Mouse (Mus musculus): ENCODE measurements around the gene Aph1c. TPM values are rescaled to one million over a fixed set of nuclear protein-coding genes. Genes with fewer than 3 reads are reported as not detected.
"Not testable (repeated sequence)": the region's sequence is repeated elsewhere in the genome, so short reads cannot be mapped to it uniquely, and the experiment has no call there.

Gene Aph1c
- polyA plus RNA-seq, 1 experiment, result 1.1 TPM

DNA sequence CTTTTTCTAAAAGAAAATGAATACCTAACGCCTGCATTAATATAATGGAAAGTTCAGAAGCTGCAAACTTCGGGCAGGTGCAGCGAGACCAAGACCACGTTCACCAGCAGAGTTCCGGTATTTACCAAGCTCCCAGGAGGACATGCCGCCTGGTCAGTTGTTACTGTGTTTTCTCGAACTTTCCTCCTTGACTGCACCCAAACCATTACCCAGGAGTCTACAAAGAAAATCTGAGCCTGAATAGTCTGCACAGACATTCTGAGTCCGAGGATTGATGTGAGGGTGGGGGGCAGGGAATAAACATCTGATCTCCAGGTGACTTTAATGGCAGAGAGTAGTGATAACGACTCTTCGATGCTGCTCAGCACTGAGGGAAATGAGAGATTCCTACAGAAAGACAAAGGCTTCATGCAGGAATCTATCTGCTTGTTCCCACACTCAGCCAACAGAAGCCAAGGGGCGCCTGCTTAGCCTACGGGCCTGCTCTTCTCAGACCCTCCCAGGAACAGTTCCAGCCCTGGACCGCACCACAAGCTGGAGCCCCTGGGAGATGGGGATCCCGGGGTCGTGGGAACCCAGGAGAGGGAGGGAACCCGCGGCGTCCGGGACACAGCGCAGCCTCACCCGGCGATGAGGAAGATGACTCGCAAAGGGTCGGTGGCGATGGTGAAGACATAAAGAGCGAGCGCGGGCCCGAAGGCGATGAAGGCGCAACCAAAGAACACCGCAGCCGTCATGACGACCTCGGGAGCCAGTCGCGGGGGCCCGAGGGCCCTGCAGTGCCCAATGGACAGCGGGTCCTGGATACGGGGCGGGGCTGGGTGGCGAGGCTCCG lies 39.7 kb downstream of the Aph1c start:
- Histone ChIP-seq H3K27ac (ENCODE audit: control insufficient read depth, insufficient read depth, low read length) (no peak overlapping the region), H3K36me3 (ENCODE audit: control insufficient read depth, insufficient read depth, low read length) (no peaks in the 10 kb centered on the region), H3K27me3 (ENCODE audit: control insufficient read depth, insufficient read depth, low read length) (no peaks in the 10 kb centered on the region), H3K4me3 (ENCODE audit: control insufficient read depth, insufficient read depth, low read length) (peak overlapping the region; percentile 77), H3K4me1 (replicated peaks; ENCODE audit: control insufficient read depth, insufficient read depth, low read length) (0 out of 2 replicates have a peak, but pooled peaks cover 4% of the 10 kb centered on the region)
- WGBS, result 9% methylated on average over 43 of the region's 43 CpGs
- DNase-seq, result no peak
- TF ChIP-seq CTCF (IDR thresholded peaks at IDR 0.05; ENCODE audit: borderline replicate concordance, control insufficient read depth, extremely low read depth, insufficient read depth, low read length, poor library complexity), result no peak

DNA sequence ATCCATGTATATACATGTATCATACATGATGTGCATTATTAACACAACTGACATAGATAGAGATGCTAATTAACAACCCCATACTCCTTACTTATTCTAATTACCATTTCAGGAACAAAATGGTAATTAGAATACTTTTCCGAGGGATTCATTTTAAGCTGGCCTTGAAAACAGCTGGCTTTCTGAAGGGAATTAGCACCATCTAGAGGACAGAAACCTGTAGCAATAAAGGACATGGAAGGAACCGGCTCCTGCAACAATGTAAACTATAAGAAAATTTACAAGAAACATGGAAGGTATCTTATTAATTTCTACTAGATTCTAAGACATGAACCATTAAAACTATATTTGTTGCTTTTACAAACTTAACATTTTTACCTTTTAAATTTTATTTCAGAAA lies 46.7 kb downstream of the Aph1c start:
- Histone ChIP-seq H3K36me3 (ENCODE audit: control insufficient read depth, insufficient read depth, low read length) (no peaks in the 10 kb centered on the region), H3K27ac (ENCODE audit: control insufficient read depth, insufficient read depth, low read length) (no peak overlapping the region), H3K4me1 (replicated peaks; ENCODE audit: control insufficient read depth, insufficient read depth, low read length) (no peaks in the 10 kb centered on the region), H3K27me3 (ENCODE audit: control insufficient read depth, insufficient read depth, low read length) (no peaks in the 10 kb centered on the region), H3K4me3 (ENCODE audit: control insufficient read depth, insufficient read depth, low read length) (no peak overlapping the region)
- peak; percentile 16 for DNase-seq
- 27% methylated on average over 2 of the region's 2 CpGs for WGBS
- no peak for TF ChIP-seq CTCF (IDR thresholded peaks at IDR 0.05; ENCODE audit: borderline replicate concordance, control insufficient read depth, extremely low read depth, insufficient read depth, low read length, poor library complexity)
- no peak for TF ChIP-seq POLR2A (IDR thresholded peaks at IDR 0.05; ENCODE audit: control insufficient read depth, extremely low read depth, insufficient read depth, low read length, poor library complexity)

DNA sequence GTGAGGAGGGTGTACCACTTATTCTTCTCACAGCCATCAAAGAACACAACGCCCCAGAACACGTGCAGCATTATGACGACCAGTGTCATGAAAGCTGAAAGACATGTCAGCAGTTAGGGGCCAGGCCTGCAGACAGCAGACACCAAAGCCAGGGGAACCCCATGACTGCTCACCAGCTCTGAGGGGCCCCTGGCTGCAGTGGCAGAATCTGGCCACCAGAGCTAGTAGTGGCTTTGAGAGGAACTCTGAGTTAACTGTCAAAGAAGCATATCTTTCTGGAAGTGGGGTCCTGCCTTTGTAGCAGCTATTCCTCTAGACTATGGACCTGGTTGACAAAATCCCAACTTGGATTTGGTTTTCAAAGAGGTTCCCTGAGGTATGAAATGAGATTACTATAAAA lies 50.0 kb downstream of the Aph1c start:
- not testable (repeated sequence) for H3K27ac ChIP-seq (ENCODE audit: control insufficient read depth, insufficient read depth, low read length); H3K36me3 ChIP-seq (ENCODE audit: control insufficient read depth, insufficient read depth, low read length); H3K4me1 ChIP-seq (replicated peaks; ENCODE audit: control insufficient read depth, insufficient read depth, low read length); H3K4me3 ChIP-seq (ENCODE audit: control insufficient read depth, insufficient read depth, low read length); H3K27me3 ChIP-seq (ENCODE audit: control insufficient read depth, insufficient read depth, low read length)
- 66% methylated on average over 2 of the region's 3 CpGs for WGBS
- DNase-seq, result peak; percentile 33

- Histone ChIP-seq H3K27me3 (ENCODE audit: control insufficient read depth, insufficient read depth, low read length) (no peaks in the 10 kb centered on the region), H3K4me1 (replicated peaks; ENCODE audit: control insufficient read depth, insufficient read depth, low read length) (no peaks in the 10 kb centered on the region), H3K36me3 (ENCODE audit: control insufficient read depth, insufficient read depth, low read length) (no peaks in the 10 kb centered on the region), H3K27ac (ENCODE audit: control insufficient read depth, insufficient read depth, low read length) (no peak overlapping the region), H3K4me3 (ENCODE audit: control insufficient read depth, insufficient read depth, low read length) (no peak overlapping the region)
- TF ChIP-seq POLR2A (IDR thresholded peaks at IDR 0.05; ENCODE audit: control insufficient read depth, extremely low read depth, insufficient read depth, low read length, poor library complexity) (no peak), CTCF (IDR thresholded peaks at IDR 0.05; ENCODE audit: borderline replicate concordance, control insufficient read depth, extremely low read depth, insufficient read depth, low read length, poor library complexity) (no peak)
- no peak for DNase-seq
Measured at GRCm38 (mm10) chr9:66770701-66771100, 63.8 kb downstream of the Aph1c start.

DNA sequence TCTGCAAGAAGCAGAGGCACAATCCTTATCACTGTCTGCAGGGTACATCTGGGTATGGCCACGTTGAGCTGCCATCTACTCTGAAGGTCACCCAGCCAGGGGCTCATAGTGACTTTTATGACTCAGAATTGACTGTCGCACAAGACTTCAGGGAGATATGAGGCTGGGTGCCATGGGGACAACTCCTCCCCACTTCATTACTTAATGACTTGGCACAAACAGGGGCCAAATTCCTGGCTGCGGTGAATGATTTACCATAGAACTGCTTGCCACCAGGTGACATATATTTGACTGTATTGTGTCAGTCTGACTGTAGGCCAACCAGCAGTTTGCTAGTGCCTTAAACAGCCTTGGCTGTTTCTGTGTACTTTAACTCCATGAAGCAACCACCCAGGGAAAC lies 65.3 kb downstream of the Aph1c start:
- H3K4me3 ChIP-seq (ENCODE audit: control insufficient read depth, insufficient read depth, low read length), result no peak overlapping the region
- no peaks in the 10 kb centered on the region for H3K27me3 ChIP-seq (ENCODE audit: control insufficient read depth, insufficient read depth, low read length)
- no peak overlapping the region for H3K27ac ChIP-seq (ENCODE audit: control insufficient read depth, insufficient read depth, low read length)
- 85% methylated on average over 3 of the region's 3 CpGs for WGBS
- no peak for TF ChIP-seq POLR2A (IDR thresholded peaks at IDR 0.05; ENCODE audit: control insufficient read depth, extremely low read depth, insufficient read depth, low read length, poor library complexity)
- H3K4me1 ChIP-seq (replicated peaks; ENCODE audit: control insufficient read depth, insufficient read depth, low read length), result no peaks in the 10 kb centered on the region
- no peak for DNase-seq
- H3K36me3 ChIP-seq (ENCODE audit: control insufficient read depth, insufficient read depth, low read length), result no peaks in the 10 kb centered on the region

- WGBS, result 83% methylated on average over 1 of the region's 1 CpGs
- Histone ChIP-seq H3K4me3 (ENCODE audit: control insufficient read depth, insufficient read depth, low read length) (no peak overlapping the region), H3K27me3 (ENCODE audit: control insufficient read depth, insufficient read depth, low read length) (no peaks in the 10 kb centered on the region), H3K27ac (ENCODE audit: control insufficient read depth, insufficient read depth, low read length) (no peak overlapping the region), H3K36me3 (ENCODE audit: control insufficient read depth, insufficient read depth, low read length) (no peaks in the 10 kb centered on the region), H3K4me1 (replicated peaks; ENCODE audit: control insufficient read depth, insufficient read depth, low read length) (no peaks in the 10 kb centered on the region)
- TF ChIP-seq POLR2A (IDR thresholded peaks at IDR 0.05; ENCODE audit: control insufficient read depth, extremely low read depth, insufficient read depth, low read length, poor library complexity) (no peak), CTCF (IDR thresholded peaks at IDR 0.05; ENCODE audit: borderline replicate concordance, control insufficient read depth, extremely low read depth, insufficient read depth, low read length, poor library complexity) (no peak)
- DNase-seq, result no peak
Measured at GRCm38 (mm10) chr9:66768721-66769120, 65.8 kb downstream of the Aph1c start.

Other genes starting within 250 kb of the Aph1c start
- gene Usp3, start 241.6 kb downstream of the Aph1c start, polyA plus RNA-seq (2012; rRNA removed), result 66.1 and 70.5 TPM in 2 replicates
- gene Car12, start 121.0 kb downstream of the Aph1c start, polyA plus RNA-seq (2012; rRNA removed), result 4.9 and 5.7 TPM in 2 replicates
- gene Aph1b, start 39.2 kb downstream of the Aph1c start, polyA plus RNA-seq (2012; rRNA removed), result 1.2 and 1.8 TPM in 2 replicates
- gene Gm10647, start 37.7 kb downstream of the Aph1c start, polyA plus RNA-seq (2012; rRNA removed), result 0.07 TPM in 1 of 2 replicates, not detected in the other
- 24.7 and 27.6 TPM in 2 replicates for gene Rab8b, start 85.0 kb upstream of the Aph1c start, polyA plus RNA-seq (2012; rRNA removed)
- gene Rps27l, start 111.4 kb upstream of the Aph1c start, polyA plus RNA-seq (2012; rRNA removed), result 52.2 and 61.1 TPM in 2 replicates
- 12.6 and 19.1 TPM in 2 replicates for gene Lactb, start 140.8 kb upstream of the Aph1c start, polyA plus RNA-seq (2012; rRNA removed)
- gene Tpm1, start 214.7 kb upstream of the Aph1c start, polyA plus RNA-seq (2012; rRNA removed), result 41.5 and 237 TPM in 2 replicates